Mouse (Mus musculus): Measurements from ENCODE around the gene Nr1h4. TPM values are rescaled to one million over a fixed set of nuclear protein-coding genes. Genes with fewer than 3 reads are reported as not detected.

The Nr1h4 gene
- total and polyA plus RNA-seq, 2 experiments: 58.4 to 168 TPM

GRCm38 (mm10) chr10:89470596-89471353 is 62.6 kb downstream of the Nr1h4 start:
- DNase-seq (ENCODE audit: extremely low read depth, low read depth, low spot score): peak; percentile 100
- TF ChIP-seq POLR2A (IDR thresholded peaks at IDR 0.05; ENCODE audit: extremely low read depth, insufficient read depth, low read length) (no peak), CTCF (IDR thresholded peaks at IDR 0.05; ENCODE audit: low read depth, low read length) (no peak)
- Histone ChIP-seq H3K4me3 (ENCODE audit: insufficient read depth, low read depth, low read length) (no peak overlapping the region), H3K36me3 (ENCODE audit: control insufficient read depth, insufficient read depth, low read length) (peaks cover 73% of the 10 kb centered on the region), H3K4me1 (ENCODE audit: control insufficient read depth, insufficient read depth, low read length) (peaks cover 30% of the 10 kb centered on the region), H3K9ac (ENCODE audit: low read depth, low read length) (peak overlapping the region; percentile 44), H3K79me2 (ENCODE audit: control insufficient read depth, insufficient read depth, low read length) (peaks cover 6% of the 10 kb centered on the region; the same call in 1 of the 2 replicates), H3K27me3 (ENCODE audit: control insufficient read depth, insufficient read depth, low read length) (no peaks in the 10 kb centered on the region), H3K27ac (replicated peaks; ENCODE audit: insufficient read depth, low read depth, low read length) (peak overlapping the region; percentile 85)
- WGBS: 23% methylated on average over 7 of the region's 7 CpGs

GRCm38 (mm10) chr10:89464760-89465405 is 68.5 kb downstream of the Nr1h4 start:
- Histone ChIP-seq H3K27me3 (ENCODE audit: control insufficient read depth, insufficient read depth, low read length) (no peaks in the 10 kb centered on the region), H3K4me1 (ENCODE audit: control insufficient read depth, insufficient read depth, low read length) (peaks cover 18% of the 10 kb centered on the region), H3K9ac (ENCODE audit: low read depth, low read length) (no peak overlapping the region), H3K36me3 (ENCODE audit: control insufficient read depth, insufficient read depth, low read length) (peaks cover 83% of the 10 kb centered on the region), H3K27ac (replicated peaks; ENCODE audit: insufficient read depth, low read depth, low read length) (no peak overlapping the region), H3K79me2 (ENCODE audit: control insufficient read depth, insufficient read depth, low read length) (peaks cover 4% of the 10 kb centered on the region; the same call in 1 of the 2 replicates), H3K4me3 (ENCODE audit: insufficient read depth, low read depth, low read length) (no peak overlapping the region)
- WGBS: 59% methylated on average over 4 of the region's 4 CpGs
- no peak for TF ChIP-seq CTCF (IDR thresholded peaks at IDR 0.05; ENCODE audit: low read depth, low read length)
- TF ChIP-seq POLR2A (IDR thresholded peaks at IDR 0.05; ENCODE audit: extremely low read depth, insufficient read depth, low read length): no peak
- DNase-seq (ENCODE audit: extremely low read depth, low read depth, low spot score): no peak

- Histone ChIP-seq H3K9ac (ENCODE audit: low read depth, low read length) (no peak overlapping the region), H3K36me3 (ENCODE audit: control insufficient read depth, insufficient read depth, low read length) (peaks cover 73% of the 10 kb centered on the region), H3K27ac (replicated peaks; ENCODE audit: insufficient read depth, low read depth, low read length) (peak overlapping the region; percentile 60), H3K4me1 (ENCODE audit: control insufficient read depth, insufficient read depth, low read length) (peaks cover 27% of the 10 kb centered on the region), H3K79me2 (ENCODE audit: control insufficient read depth, insufficient read depth, low read length) (0 out of 2 replicates have a peak, but pooled peaks cover 3% of the 10 kb centered on the region), H3K4me3 (ENCODE audit: insufficient read depth, low read depth, low read length) (no peak overlapping the region), H3K27me3 (ENCODE audit: control insufficient read depth, insufficient read depth, low read length) (no peaks in the 10 kb centered on the region)
- TF ChIP-seq CTCF (IDR thresholded peaks at IDR 0.05; ENCODE audit: low read depth, low read length): no peak
- TF ChIP-seq POLR2A (IDR thresholded peaks at IDR 0.05; ENCODE audit: extremely low read depth, insufficient read depth, low read length): no peak
- DNase-seq (ENCODE audit: extremely low read depth, low read depth, low spot score): no peak
- 65% methylated on average over 11 of the region's 11 CpGs for WGBS
These were observed 70.5 kb downstream of the Nr1h4 start for GRCm38 (mm10) chr10:89462890-89463289.

GRCm38 (mm10) chr10:89461856-89462507 is 71.4 kb downstream of the Nr1h4 start:
- Histone ChIP-seq H3K36me3 (ENCODE audit: control insufficient read depth, insufficient read depth, low read length) (peaks cover 74% of the 10 kb centered on the region), H3K27ac (replicated peaks; ENCODE audit: insufficient read depth, low read depth, low read length) (no peak overlapping the region; the same call in 1 of the 2 replicates), H3K4me1 (ENCODE audit: control insufficient read depth, insufficient read depth, low read length) (peaks cover 27% of the 10 kb centered on the region), H3K9ac (ENCODE audit: low read depth, low read length) (no peak overlapping the region), H3K4me3 (ENCODE audit: insufficient read depth, low read depth, low read length) (no peak overlapping the region), H3K79me2 (ENCODE audit: control insufficient read depth, insufficient read depth, low read length) (no peaks in the 10 kb centered on the region), H3K27me3 (ENCODE audit: control insufficient read depth, insufficient read depth, low read length) (no peaks in the 10 kb centered on the region)
- 26% methylated on average over 14 of the region's 14 CpGs for WGBS
- no peak for TF ChIP-seq POLR2A (IDR thresholded peaks at IDR 0.05; ENCODE audit: extremely low read depth, insufficient read depth, low read length)
- peak; percentile 46; the same call in 1 of the 2 replicates for TF ChIP-seq CTCF (IDR thresholded peaks at IDR 0.05; ENCODE audit: low read depth, low read length)
- DNase-seq (ENCODE audit: extremely low read depth, low read depth, low spot score): peak; percentile 72

GRCm38 (mm10) chr10:89460972-89461371 is 72.4 kb downstream of the Nr1h4 start:
- peak; percentile 10 for DNase-seq (ENCODE audit: extremely low read depth, low read depth, low spot score)
- Histone ChIP-seq H3K27ac (replicated peaks; ENCODE audit: insufficient read depth, low read depth, low read length) (no peak overlapping the region; the same call in 1 of the 2 replicates), H3K9ac (ENCODE audit: low read depth, low read length) (no peak overlapping the region), H3K4me3 (ENCODE audit: insufficient read depth, low read depth, low read length) (no peak overlapping the region), H3K79me2 (ENCODE audit: control insufficient read depth, insufficient read depth, low read length) (no peaks in the 10 kb centered on the region), H3K4me1 (ENCODE audit: control insufficient read depth, insufficient read depth, low read length) (peaks cover 27% of the 10 kb centered on the region), H3K27me3 (ENCODE audit: control insufficient read depth, insufficient read depth, low read length) (no peaks in the 10 kb centered on the region), H3K36me3 (ENCODE audit: control insufficient read depth, insufficient read depth, low read length) (peaks cover 77% of the 10 kb centered on the region)
- TF ChIP-seq CTCF (IDR thresholded peaks at IDR 0.05; ENCODE audit: low read depth, low read length) (no peak), POLR2A (IDR thresholded peaks at IDR 0.05; ENCODE audit: extremely low read depth, insufficient read depth, low read length) (no peak)
- WGBS: 91% methylated on average over 11 of the region's 11 CpGs
